Mouse (Mus musculus) stomach, embryonic 16.5 days (tissue): ENCODE measurements around the gene Khsrp. TPM values are rescaled to one million over a fixed set of nuclear protein-coding genes. Genes with fewer than 3 reads are reported as not detected.

Source experiments
- ATAC-seq: fragments of 200-750 bp; cut with Nextera tagmentation; 2 replicates; pipeline ENCODE4 v1.8.0; 2017; ENCODE audit warnings: moderate number of reproducible peaks, moderate TSS enrichment; ENCODE audit not compliant: insufficient read depth, low FRiP score
- H3K27ac ChIP-seq: fragments of 300-500 bp; sonication (generic); 2 replicates; pipeline ENCODE4 v1.5.1; 2014; ENCODE audit warnings: low read length
- H3K27me3 ChIP-seq: fragments of 300-500 bp; sonication (generic); 2 replicates; pipeline ENCODE4 v1.6.1; 2014; ENCODE audit warnings: low read length, control low read depth, mixed read lengths; ENCODE audit not compliant: control insufficient read depth, insufficient read depth
- H3K36me3 ChIP-seq: fragments of 300-500 bp; sonication (generic); 2 replicates; pipeline ENCODE4 v1.6.1; 2014; ENCODE audit warnings: low read length; ENCODE audit not compliant: control insufficient read depth, insufficient read depth
- H3K4me1 ChIP-seq: fragments of 300-500 bp; sonication (generic); 2 replicates; pipeline ENCODE4 v1.6.1; 2014; ENCODE audit warnings: low read length, control low read depth, mixed read lengths; ENCODE audit not compliant: control insufficient read depth, insufficient read depth
- H3K4me2 ChIP-seq: fragments of 300-500 bp; sonication (generic); 2 replicates; pipeline ENCODE4 v1.6.1; 2014; ENCODE audit warnings: low read depth, low read length, mixed read lengths
- H3K4me3 ChIP-seq: fragments of 300-500 bp; sonication (generic); replicated peaks from 2 replicates; pipeline ENCODE4 v1.5.1; 2014; ENCODE audit warnings: mild to moderate bottlenecking, low read length
- H3K9ac ChIP-seq: fragments of 300-500 bp; sonication (generic); 2 replicates; pipeline ENCODE4 v1.6.1; 2014; ENCODE audit warnings: low read length
- H3K9me3 ChIP-seq: fragments of 300-500 bp; sonication (generic); replicated peaks from 2 replicates; pipeline ENCODE4 v1.6.1; 2016; ENCODE audit warnings: low read length, control low read depth; ENCODE audit not compliant: control insufficient read depth
- WGBS: fragments of 180-500 bp; shearing (Covaris S2); extraction: QIAGEN DNeasy Blood & Tissue Kit; methylation state at CpG from one replicate; pipeline ENCODE4 v1.1.7; 2014; 5-methylcytosine and 5-hydroxymethylcytosine counted together
- polyA plus RNA-seq: library from polyadenylated mRNA; unstranded; fragments of >200 nt; fragmentation: Nextera tagmentation; extraction: Ambion mirVana; gene quantifications from 2 replicates; pipeline ENCODE4 v1.2.1, GENCODE M21; 2015

The Khsrp gene
- polyA plus RNA-seq, 1 experiment from 2014 or later: 20.1 TPM

GRCm38 (mm10) chr17:57011236-57012141, 19.8 kb downstream of the Khsrp start, which contains the start of the genes Gtf2f1 and Gm17949:
Gtf2f1 (minus strand) TSS chr17:57011288.
Gm17949 (plus strand) TSS chr17:57011469.
- Histone ChIP-seq H3K9me3 (no peaks in the 10 kb centered on the region), H3K27me3 (no peaks in the 10 kb centered on the region), H3K27ac (peak within 1 kb of the TSS; percentile 95), H3K9ac (peak within 1 kb of the TSS; percentile 87), H3K4me1 (peaks cover 19% of the 10 kb centered on the region; the same call in 1 of the 2 replicates), H3K36me3 (peaks cover 4% of the 10 kb centered on the region; the same call in 1 of the 2 replicates), H3K4me3 (peak within 1 kb of the TSS; percentile 82), H3K4me2 (peak within 1 kb of the TSS; percentile 91)
- WGBS: under 1% methylated on average over 51 of the region's 51 CpGs
- ATAC-seq: peak; percentile 93

DNA sequence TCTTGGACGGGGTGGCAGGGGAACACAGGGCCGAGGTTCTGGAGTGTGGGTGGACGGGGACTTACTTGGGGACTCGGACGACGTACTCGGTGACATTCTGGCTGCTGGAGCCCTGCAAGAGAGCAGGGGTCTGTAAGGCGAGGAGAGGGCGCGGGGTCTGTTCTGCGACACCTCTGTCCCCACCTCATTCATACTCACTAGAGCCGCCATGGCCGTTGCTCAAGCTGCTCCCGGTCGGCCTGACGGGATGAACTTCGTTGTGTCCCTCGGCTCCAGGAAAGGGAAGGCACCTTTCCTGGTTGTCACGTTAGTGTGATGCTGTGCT, 20.4 kb downstream of the Khsrp start:
- Histone ChIP-seq H3K4me1 (peaks cover 19% of the 10 kb centered on the region; the same call in 1 of the 2 replicates), H3K27ac (peak overlapping the region; percentile 79), H3K4me3 (peak overlapping the region; percentile 82), H3K27me3 (no peaks in the 10 kb centered on the region), H3K4me2 (peak overlapping the region; percentile 91), H3K36me3 (peaks cover 7% of the 10 kb centered on the region), H3K9ac (peak overlapping the region; percentile 87), H3K9me3 (no peaks in the 10 kb centered on the region)
- ATAC-seq: peak; percentile 42
- under 1% methylated on average over 19 of the region's 19 CpGs for WGBS

DNA sequence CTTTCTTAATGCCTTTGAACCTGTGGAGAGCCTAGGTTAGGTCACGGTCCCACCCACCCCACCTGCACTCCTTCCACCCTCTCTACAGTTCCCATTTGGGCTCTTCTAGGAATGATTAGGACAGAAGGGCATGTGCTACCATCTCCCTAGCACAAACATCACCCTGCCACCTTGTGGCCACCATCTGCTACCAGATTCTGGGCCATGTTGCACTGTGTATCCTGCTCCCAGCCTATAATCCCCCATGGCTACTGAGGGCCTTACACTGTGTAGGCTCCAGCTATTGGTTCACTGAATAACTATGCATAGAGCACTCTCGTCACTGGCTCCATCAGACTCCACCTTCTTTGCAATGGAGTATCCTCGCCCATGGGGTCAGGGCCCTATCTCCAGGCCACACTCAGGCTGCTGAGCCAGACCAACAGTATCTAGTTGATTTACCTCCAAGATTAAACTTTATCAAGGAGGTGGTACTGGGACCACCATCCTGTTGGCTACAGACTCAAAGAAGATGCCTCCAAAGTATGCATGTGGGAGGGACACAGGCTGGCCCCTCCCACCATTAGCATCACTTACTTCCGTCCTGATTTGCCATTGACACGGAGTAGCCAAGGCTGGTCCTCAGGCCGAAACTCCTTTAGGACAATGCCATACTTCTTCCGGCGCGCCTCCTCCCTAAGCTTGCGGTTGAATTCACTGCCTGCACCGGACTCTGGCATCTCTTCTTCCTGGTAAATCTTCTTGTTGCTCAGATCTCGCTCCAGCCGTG, 24.0 kb downstream of the Khsrp start:
- Histone ChIP-seq H3K4me3 (no peak overlapping the region), H3K9ac (no peak overlapping the region), H3K4me1 (peaks cover 19% of the 10 kb centered on the region; the same call in 1 of the 2 replicates), H3K4me2 (no peak overlapping the region), H3K9me3 (no peaks in the 10 kb centered on the region), H3K36me3 (peaks cover 17% of the 10 kb centered on the region), H3K27me3 (no peaks in the 10 kb centered on the region), H3K27ac (peak overlapping the region; percentile 66; the same call in 1 of the 2 replicates)
- WGBS: 90% methylated on average over 13 of the region's 13 CpGs
- no peak for ATAC-seq

GRCm38 (mm10) chr17:57003994-57004393, 27.3 kb downstream of the Khsrp start:
- Histone ChIP-seq H3K27ac (no peak overlapping the region), H3K4me2 (no peak overlapping the region), H3K4me3 (no peak overlapping the region), H3K9ac (no peak overlapping the region), H3K36me3 (peaks cover 26% of the 10 kb centered on the region), H3K4me1 (no peaks in the 10 kb centered on the region), H3K27me3 (no peaks in the 10 kb centered on the region), H3K9me3 (no peaks in the 10 kb centered on the region)
- no peak for ATAC-seq
- WGBS: 88% methylated on average over 7 of the region's 7 CpGs

- Histone ChIP-seq H3K27me3 (no peaks in the 10 kb centered on the region), H3K9me3 (no peaks in the 10 kb centered on the region), H3K36me3 (peaks cover 19% of the 10 kb centered on the region), H3K4me3 (no peak overlapping the region), H3K4me1 (peaks cover 8% of the 10 kb centered on the region; the same call in 1 of the 2 replicates), H3K27ac (no peak overlapping the region), H3K4me2 (no peak overlapping the region), H3K9ac (no peak overlapping the region)
- WGBS: 44% methylated on average over 8 of the region's 8 CpGs
- ATAC-seq: no peak
These were observed 30.1 kb downstream of the Khsrp start for GRCm38 (mm10) chr17:57001228-57001627.

DNA sequence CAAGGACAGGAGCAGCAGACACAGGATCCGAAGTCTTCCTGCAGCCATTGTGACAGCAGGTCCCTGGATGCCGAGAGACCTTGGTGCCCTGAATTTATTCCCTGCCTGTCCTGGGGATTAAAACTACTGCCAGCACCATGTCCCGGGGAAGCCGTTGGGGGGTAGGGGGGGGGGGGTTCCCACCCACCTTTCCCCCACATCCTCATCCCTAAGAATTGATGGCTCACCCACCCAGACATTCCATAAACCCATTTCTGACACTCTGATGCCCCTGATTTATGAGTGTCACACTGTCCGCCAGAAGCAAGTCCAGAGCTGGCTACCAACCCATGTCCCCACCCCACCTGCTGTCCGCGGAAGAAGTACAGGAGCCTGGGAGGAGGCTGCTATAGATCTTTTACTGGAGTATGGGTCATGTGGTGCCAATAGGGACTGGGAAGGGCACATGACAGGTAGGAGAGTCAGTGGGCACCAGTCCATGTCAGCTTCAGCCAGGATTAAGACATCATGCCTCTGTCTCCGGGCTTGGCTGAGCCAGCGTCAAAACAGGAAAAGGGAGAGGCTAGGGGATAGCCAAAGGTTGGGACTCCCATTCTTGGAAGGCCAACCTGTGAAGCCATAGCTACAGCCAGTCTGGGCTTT, 31.2 kb downstream of the Khsrp start, which contains the start of gene Pspn:
Pspn (minus strand) TSS at position 51 of the 642 bp plus-strand sequence.
- Histone ChIP-seq H3K27me3 (no peaks in the 10 kb centered on the region), H3K9ac (no peak within 1 kb of the TSS), H3K36me3 (peaks cover 21% of the 10 kb centered on the region; the same call in 1 of the 2 replicates), H3K4me1 (peaks cover 8% of the 10 kb centered on the region; the same call in 1 of the 2 replicates), H3K4me2 (no peak within 1 kb of the TSS), H3K27ac (no peak within 1 kb of the TSS), H3K4me3 (no peak within 1 kb of the TSS), H3K9me3 (no peaks in the 10 kb centered on the region)
- ATAC-seq: no peak
- 84% methylated on average over 9 of the region's 9 CpGs for WGBS

DNA sequence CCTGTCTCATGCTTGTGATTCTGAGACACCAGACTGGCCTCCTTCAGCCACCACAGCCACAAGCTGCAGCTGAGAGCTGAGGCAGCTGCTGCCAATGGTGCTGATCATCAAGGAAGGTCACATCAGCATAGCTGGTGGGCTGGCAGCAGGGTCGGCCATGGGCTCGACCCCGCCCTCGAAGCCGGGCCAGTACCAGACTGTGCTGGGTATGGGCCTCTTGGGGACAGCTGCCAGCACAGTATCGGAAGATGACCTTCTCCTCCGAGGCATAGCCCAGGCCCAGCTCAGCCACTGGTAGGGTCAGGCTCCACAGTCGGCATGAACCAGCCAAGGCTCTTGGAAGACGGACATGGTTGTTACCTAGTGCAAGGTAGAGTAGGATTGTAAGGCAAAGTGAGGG, 31.9 kb downstream of the Khsrp start:
- H3K9me3 ChIP-seq: no peaks in the 10 kb centered on the region
- H3K27me3 ChIP-seq: no peaks in the 10 kb centered on the region
- no peak overlapping the region for H3K27ac ChIP-seq
- peaks cover 22% of the 10 kb centered on the region; the same call in 1 of the 2 replicates for H3K36me3 ChIP-seq
- H3K4me1 ChIP-seq: peaks cover 8% of the 10 kb centered on the region; the same call in 1 of the 2 replicates
- H3K4me3 ChIP-seq: no peak overlapping the region
- no peak overlapping the region for H3K9ac ChIP-seq
- no peak for ATAC-seq
- 88% methylated on average over 9 of the region's 9 CpGs for WGBS
- no peak overlapping the region for H3K4me2 ChIP-seq

GRCm38 (mm10) chr17:56997029-56997667, 34.2 kb downstream of the Khsrp start, which contains the start of gene Alkbh7:
Alkbh7 (plus strand) TSS chr17:56997339.
- H3K27me3 ChIP-seq: no peaks in the 10 kb centered on the region
- no peaks in the 10 kb centered on the region for H3K9me3 ChIP-seq
- peak within 1 kb of the TSS; percentile 72 for H3K4me3 ChIP-seq
- WGBS: under 1% methylated on average over 38 of the region's 38 CpGs
- peak within 1 kb of the TSS; percentile 53; the same call in 1 of the 2 replicates for H3K27ac ChIP-seq
- peaks cover 8% of the 10 kb centered on the region; the same call in 1 of the 2 replicates for H3K4me1 ChIP-seq
- peak within 1 kb of the TSS; percentile 80 for H3K4me2 ChIP-seq
- ATAC-seq: peak; percentile 99
- peak within 1 kb of the TSS; percentile 73 for H3K9ac ChIP-seq
- peaks cover 24% of the 10 kb centered on the region for H3K36me3 ChIP-seq
